Mouse (Mus musculus) layer of hippocampus, postnatal 36 days (tissue): ENCODE results near the gene Clmp. TPM values are rescaled to one million over a fixed set of nuclear protein-coding genes. Genes with fewer than 3 reads are reported as not detected.
"Not testable (repeated sequence)": the region's sequence is repeated elsewhere in the genome, so short reads cannot be mapped to it uniquely, and the experiment has no call there.

Experiments
- DNase-seq, 2 experiments: peaks; one replicate each; pipeline ENCODE4 v3.0.0; 2022
- total RNA-seq, 2 experiments: library from RNA; stranded (reverse); gene quantifications; 2 replicates each; pipeline ENCODE4 v1.2.3; 2021

Clmp gene
- total RNA-seq, 2 experiments from 2014 or later, result 24.6 to 33.8 TPM

DNA sequence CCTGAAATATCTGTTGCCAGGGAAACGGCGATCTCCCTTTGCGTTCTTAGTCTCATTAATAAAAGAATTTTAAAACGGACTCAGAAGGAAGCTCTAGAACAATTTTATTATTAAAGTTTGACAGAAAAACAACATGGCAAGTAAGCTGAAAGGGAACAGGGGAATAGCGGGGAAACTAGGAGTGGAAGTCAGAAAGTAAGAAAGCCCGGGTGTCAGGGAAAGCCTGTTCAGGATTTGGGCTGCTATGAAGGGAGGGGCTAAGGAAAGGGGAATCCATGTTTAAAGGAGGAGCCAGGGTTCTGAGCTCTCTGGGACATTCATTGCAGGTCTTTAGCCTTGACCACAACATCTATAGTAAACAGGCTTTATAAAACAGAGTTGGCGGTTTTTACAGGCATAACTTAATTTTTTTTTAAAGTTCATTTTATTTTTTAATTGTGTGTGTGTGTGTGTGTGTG, 45.9 kb downstream of the Clmp start:
- DNase-seq, result no peak

DNA sequence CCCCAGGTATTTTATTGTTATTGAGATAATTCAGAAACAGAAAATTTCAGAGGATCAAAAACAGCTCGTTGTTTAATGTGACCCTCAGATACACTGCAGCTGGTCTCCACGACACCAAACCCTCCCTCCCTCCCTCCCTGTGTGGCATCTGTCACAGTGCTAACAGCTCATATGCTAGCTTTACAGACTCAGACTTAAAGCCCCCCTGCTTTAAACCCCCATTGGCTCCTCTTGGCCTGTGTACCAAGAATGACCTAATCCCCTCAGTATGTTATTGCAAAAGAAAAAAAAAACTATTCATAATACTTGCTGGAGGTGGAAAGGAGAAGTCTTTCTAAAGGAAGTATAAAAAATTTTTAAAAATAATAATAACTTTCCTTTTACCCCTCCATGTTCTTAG, 46.5 kb downstream of the Clmp start:
- no peak for DNase-seq

DNA sequence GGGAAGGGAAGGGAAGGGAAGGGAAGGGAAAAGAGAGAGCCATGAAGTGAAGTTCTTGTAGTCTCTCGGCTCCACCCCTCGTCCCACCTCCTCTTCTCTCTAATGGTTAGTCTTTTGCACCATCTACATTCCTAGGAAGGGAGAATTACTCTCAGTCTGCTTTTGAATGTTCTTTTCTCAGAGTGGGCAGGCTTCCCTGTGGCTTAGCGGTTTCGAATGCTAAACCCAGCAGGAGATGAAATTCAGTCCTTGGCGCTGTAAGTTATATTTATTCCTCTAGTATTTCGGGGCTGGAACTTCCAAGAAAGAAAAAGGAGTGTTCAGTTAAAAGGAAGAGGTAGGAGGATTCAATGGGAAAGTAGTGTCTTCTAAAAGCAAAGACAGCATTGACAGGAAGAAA, 51.4 kb downstream of the Clmp start:
- DNase-seq, result no peak

GRCm38 (mm10) chr9:40743525-40744034, 57.8 kb downstream of the Clmp start:
- DNase-seq, result no peak

- no peak for DNase-seq
These were observed 58.5 kb downstream of the Clmp start for GRCm38 (mm10) chr9:40744233-40744632.

- DNase-seq, result no peak
These were observed 61.0 kb downstream of the Clmp start for GRCm38 (mm10) chr9:40746796-40747195.

DNA sequence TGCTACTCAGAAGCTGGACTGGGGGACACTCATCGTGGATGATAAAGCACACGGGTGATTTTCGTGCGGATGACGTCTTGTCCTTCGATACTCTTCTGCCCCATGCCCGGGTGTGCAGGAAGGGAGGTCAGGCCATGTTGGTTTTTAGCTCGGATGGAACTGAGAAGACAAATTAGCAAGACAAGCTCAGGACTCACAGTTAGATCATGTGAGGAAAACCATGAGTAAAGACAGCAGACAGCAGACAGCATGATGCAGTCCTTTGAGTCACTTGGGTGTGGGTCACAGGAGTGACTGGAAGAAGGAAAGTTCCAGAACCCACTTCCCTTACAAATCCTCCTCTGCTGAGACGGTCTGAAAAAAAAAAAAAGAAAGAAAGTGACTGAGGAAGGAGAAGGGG, 61.5 kb downstream of the Clmp start:
- no peak for DNase-seq

DNA sequence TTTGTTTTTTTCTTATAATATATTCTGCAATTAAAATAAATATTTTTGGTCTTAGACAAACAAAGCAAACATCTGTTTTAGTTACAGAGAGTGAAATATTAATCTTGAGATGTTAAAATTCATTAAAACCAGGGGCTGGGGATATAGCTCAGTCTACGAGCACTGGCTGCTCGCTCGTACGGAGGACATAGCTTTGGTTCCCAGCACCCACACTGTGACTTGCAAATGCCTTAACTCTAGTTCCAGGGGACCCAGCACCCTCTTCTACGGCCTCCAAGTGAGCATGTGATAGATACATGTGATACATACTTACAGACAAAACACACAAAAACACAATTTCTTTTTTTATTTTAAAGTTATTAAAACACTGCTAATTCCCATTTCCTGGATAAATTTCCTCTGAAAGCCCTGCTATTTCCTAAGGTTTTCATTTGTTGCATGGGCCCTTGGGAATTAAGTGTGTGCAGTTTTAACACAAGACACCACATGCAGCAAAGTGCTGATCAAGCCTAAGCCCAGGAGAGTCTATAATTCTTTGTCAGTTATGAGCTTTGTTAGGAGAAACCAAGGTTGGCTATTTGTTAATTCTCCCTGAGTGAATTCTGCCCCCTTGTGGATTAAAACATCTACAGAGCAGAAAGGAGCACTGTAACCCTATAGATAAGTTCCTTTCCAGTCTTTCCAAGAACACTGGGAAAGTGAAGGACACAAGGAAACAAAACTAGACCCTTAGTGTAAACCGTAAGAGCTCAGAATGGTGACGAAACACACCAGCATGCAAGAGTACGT, 64.3 kb downstream of the Clmp start:
- no peak for DNase-seq

DNA sequence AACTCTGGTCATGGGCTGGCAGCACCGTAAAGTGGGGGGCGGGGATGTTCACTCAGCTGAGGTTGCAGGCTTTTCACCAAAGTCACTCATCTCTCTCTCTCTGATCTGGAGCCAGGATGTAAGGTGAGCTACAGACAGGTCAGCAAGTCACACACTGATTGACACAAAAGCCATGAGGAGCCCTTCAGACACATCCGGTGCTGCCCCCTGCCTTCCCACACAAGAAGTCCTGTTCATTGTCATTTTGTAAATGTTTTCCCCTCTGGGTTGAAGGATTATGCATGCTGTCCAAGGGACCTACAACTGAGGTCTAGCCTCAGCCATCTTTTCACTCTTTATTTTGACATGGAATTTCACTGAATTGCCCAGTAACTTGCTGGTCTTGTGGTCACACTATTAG, 66.0 kb downstream of the Clmp start:
- no peak for DNase-seq

DNA sequence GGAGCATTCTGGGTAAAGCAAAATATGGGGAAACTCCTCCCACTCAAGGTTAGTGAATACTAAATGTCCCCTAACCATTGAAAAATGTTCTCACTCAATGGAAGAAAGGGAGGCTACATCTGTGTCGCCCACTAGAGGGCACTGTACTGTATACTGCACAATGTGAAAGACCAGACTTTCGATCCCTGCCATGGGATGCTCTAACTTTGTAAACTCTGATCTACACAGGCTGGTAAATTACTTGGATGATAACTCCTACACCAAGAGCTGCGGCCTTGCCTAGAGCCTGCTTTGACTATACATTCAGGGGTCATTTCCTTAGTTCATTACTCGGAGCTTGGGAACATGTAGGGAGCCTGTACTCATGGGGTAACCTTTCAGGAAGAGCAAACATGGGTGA, 70.6 kb downstream of the Clmp start:
- DNase-seq, result peak in 1 of 2 experiments; percentile 36

- peak; percentile 27 to 28 for DNase-seq
These were observed 71.4 kb downstream of the Clmp start for GRCm38 (mm10) chr9:40757105-40757626.

DNA sequence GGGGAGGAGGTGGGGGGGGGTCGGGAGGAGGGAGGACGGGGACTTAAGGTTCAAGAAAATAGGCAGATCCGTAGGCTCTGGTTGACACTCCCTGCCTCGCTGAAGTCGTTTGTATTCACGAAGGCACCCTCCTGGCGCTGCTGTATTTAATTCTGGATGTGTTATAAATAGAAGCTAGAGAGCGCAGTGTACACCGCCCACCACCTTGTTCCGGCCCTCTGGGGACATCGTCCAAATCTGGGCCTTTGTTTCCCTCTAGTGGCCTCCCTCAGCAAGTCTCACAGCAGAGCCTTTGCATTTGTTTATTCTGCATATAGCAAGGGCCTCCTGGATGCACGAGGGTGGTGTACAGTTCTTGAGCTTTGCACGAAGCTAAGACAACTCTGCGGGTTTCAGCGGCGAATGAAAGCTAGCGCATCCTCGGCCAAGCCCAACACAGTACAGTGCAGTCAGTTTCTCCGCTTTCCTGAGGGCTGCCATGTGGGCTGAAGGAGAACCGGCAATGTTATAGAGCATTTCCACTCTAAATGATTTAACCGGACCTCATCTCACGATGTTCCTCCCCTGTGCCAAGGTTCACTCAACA, 72.0 kb downstream of the Clmp start:
- peak; percentile 77 to 79 for DNase-seq

GRCm38 (mm10) chr9:40762354-40762753, 76.6 kb downstream of the Clmp start:
- DNase-seq, result no peak

GRCm38 (mm10) chr9:40764887-40765580, 79.3 kb downstream of the Clmp start:
- no peak for DNase-seq

GRCm38 (mm10) chr9:40765581-40765940, 79.8 kb downstream of the Clmp start:
- no peak for DNase-seq

DNA sequence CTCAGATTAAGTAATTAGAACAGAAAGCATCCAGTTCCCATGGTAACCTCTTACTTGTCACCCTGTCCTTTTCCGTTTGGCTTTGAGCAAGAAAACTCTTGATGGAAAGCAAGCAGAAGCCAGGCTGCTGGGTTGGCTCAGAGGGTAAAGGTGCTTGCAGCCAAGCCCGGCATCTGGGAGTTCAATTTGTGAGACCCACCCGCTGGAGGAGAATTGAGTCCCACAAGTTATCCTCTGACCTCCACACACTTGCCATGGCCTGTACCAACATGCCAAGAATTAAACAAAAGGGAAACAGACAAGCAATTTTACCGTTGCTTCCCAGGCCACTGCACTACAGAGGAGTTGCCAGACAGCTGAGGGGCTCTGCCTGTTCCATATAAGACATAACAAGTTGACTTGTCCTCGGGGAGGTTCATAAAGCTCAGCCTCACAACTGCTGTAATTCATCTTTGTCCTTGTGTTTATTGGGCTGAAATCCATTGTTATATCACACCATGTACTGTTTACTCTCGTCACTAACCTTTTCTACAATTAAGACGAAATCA, 80.4 kb downstream of the Clmp start:
- DNase-seq, result no peak

DNA sequence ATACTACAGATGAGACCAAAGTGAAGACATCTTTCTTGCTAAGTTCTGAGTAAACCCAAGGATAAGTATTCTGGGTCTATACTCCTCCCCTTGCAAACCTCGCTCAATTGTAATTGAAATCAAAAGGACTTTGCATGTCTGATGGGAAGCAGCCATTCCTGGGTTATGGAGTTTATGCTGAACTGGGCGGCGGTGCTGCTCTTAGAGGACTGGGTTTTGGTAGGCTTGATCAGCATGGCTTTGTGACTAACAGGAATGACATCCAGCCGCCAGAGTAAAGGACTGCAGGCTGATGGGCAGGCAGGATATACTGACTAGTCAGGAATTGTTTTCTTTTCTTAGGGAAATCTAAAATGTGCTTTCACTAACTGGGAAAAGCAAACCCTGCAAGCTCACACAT, 82.2 kb downstream of the Clmp start:
- DNase-seq, result no peak

DNA sequence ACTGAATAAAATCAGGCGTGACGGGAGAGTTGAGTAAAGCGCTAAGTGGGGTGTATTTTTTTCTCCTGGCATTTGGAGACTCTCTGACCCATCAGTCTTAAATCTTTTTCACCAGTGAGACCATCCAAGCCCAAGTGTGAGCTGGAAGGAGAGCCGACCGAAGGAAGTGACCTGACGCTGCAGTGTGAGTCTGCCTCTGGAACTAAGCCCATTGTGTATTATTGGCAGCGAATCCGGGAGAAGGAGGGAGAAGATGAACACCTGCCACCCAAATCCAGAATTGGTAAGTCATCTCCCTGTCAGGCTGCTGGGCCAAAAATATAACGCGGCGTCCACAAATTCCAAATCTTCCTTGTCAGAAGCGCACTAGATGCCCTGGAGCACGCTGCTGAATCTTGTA, 86.5 kb downstream of the Clmp start:
- no peak for DNase-seq

DNA sequence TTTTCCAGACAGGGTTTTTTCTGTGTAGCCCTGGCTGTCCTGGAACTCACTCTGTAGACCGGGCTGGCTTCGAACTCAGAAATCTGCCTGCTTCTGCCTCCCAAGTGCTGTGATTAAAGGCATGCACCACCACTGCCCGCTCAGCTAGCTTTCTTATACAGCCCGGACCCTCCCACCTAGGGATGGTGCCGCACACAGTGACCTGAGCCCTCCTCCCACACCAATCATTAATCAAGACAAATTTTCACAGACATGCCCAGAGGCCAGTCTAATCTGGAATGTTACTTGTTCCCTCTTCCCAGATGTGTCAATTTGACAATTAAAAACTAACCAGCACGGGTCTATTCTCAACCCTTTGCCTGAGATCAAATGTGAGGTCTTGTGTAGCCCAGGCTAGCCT, 87.4 kb downstream of the Clmp start:
- DNase-seq, result not testable (repeated sequence)

DNA sequence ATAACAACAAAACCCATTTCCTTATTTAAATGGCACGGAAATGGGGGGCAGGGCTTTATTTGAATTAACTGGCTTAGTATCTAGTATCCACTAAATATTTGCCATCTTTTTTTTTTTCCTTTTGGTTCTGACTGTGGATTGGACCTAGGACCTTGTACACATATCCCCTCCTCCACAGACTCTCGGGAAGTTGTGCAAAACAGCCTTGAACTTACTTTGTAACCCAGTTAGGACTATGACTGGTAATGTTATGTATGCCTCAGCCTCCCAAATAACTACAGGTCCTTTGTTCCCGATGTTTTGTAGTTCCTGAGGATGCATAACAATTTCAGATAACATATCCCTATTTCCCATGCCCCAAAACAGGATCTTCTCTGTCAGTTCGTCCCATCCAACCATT, 88.1 kb downstream of the Clmp start:
- no peak for DNase-seq

DNA sequence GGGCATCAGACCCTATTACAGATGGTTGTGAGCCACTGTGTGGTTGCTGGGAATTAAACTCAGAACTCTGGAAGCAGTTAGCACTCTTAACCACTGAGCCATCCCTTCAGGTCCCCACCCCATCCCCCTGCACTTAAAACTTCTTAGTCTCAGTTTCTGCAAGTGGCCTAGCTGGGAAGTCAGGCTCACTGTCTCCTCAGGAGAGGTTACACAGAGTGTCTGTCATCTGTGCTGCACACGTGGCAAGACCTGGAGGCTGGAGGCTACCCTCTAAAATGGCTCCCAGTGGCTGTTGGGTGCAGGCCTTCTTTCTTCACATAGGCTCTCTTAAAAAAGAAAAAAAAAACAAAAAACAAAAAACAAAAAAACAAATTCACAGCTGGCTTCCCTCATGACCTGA, 90.3 kb downstream of the Clmp start:
- no peak for DNase-seq

DNA sequence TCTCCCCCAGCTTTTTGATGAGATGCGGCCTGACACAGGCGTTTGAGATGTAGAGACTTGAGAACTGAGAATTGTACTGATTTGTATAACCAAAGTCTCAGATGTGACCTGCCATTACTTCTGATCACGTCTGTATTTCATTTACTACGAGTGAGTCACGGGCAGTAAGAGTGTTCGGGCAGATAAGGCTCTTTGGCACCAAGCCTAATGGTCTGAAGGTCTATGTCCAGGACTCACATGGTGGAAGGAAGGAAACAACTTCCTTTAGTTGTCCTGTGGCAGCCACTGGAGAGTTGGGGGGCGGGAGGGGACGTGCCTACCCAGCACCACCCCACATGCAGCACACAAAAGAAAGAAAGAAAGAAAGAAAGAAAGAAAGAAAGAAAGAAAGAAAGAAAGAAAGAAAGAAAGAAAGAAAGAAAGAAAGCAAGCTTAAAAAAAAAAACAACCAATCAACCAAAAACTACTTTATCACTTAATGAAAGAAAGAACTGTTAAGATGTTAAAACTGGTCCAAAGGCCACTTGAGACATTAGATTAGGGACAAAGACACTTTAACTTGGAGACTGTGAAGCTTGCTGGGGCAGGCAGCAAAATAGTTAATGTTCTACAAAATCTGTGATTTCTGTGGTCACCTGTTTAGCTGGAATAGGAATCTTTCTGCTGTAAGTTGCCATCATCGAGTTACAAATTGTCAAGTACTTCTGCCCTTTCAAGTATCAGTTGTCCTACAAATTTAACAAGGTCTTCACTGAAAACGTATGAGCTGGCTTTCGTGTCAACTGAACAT, 90.9 kb downstream of the Clmp start:
- DNase-seq, result no peak
